Mouse (Mus musculus): ENCODE measurements around the gene Gnaq.

Gene Gnaq

GRCm38 (mm10) chr19:16375881-16376280 is 243.2 kb downstream of the Gnaq start:
- in situ Hi-C loops (cut with MboI; ENCODE audit: low pct_unique_long_range_greater_than_20kb in 1 of 2, low sequenced_read_pairs in 2 of 2, unreplicated experiment in 1 of 2) = no loop called here

- in situ Hi-C loops (cut with MboI; ENCODE audit: low pct_unique_long_range_greater_than_20kb in 1 of 2, low sequenced_read_pairs in 2 of 2, unreplicated experiment in 1 of 2) = no loop called here
Observed at GRCm38 (mm10) chr19:16378565-16378964, 245.9 kb downstream of the Gnaq start.

- in situ Hi-C loops (cut with MboI; ENCODE audit: low pct_unique_long_range_greater_than_20kb in 1 of 2, low sequenced_read_pairs in 2 of 2, unreplicated experiment in 1 of 2) = no loop called here
Observed at GRCm38 (mm10) chr19:16379687-16380086, 247.1 kb downstream of the Gnaq start.

- in situ Hi-C loops (cut with MboI; ENCODE audit: low pct_unique_long_range_greater_than_20kb in 1 of 2, low sequenced_read_pairs in 2 of 2, unreplicated experiment in 1 of 2) = no loop called here
Observed at GRCm38 (mm10) chr19:16382392-16382791, 249.8 kb downstream of the Gnaq start.

- in situ Hi-C loops (cut with MboI; ENCODE audit: low pct_unique_long_range_greater_than_20kb in 1 of 2, low sequenced_read_pairs in 2 of 2, unreplicated experiment in 1 of 2) = no loop called here
Observed at GRCm38 (mm10) chr19:16383127-16383526, 250.5 kb downstream of the Gnaq start.

GRCm38 (mm10) chr19:16384094-16384493 is 251.5 kb downstream of the Gnaq start:
- in situ Hi-C loops (cut with MboI; ENCODE audit: low pct_unique_long_range_greater_than_20kb in 1 of 2, low sequenced_read_pairs in 2 of 2, unreplicated experiment in 1 of 2) = no loop called here

- in situ Hi-C loops (cut with MboI; ENCODE audit: low pct_unique_long_range_greater_than_20kb in 1 of 2, low sequenced_read_pairs in 2 of 2, unreplicated experiment in 1 of 2) = no loop called here
Observed at GRCm38 (mm10) chr19:16384957-16385356, 252.3 kb downstream of the Gnaq start.

GRCm38 (mm10) chr19:16386514-16386913 is 253.9 kb downstream of the Gnaq start:
- in situ Hi-C loops (cut with MboI; ENCODE audit: low pct_unique_long_range_greater_than_20kb in 1 of 2, low sequenced_read_pairs in 2 of 2, unreplicated experiment in 1 of 2) = no loop called here

GRCm38 (mm10) chr19:16390192-16390795 is 257.7 kb downstream of the Gnaq start:
- in situ Hi-C loops (cut with MboI; ENCODE audit: low pct_unique_long_range_greater_than_20kb in 1 of 2, low sequenced_read_pairs in 2 of 2, unreplicated experiment in 1 of 2) = no loop called here

- in situ Hi-C loops (cut with MboI; ENCODE audit: low pct_unique_long_range_greater_than_20kb in 1 of 2, low sequenced_read_pairs in 2 of 2, unreplicated experiment in 1 of 2) = no loop called here
Observed at GRCm38 (mm10) chr19:16394381-16394780, 261.8 kb downstream of the Gnaq start.

- in situ Hi-C loops (cut with MboI; ENCODE audit: low pct_unique_long_range_greater_than_20kb in 1 of 2, low sequenced_read_pairs in 2 of 2, unreplicated experiment in 1 of 2) = no loop called here
Observed at GRCm38 (mm10) chr19:16403101-16403500, 270.5 kb downstream of the Gnaq start.

- in situ Hi-C loops (cut with MboI; ENCODE audit: low pct_unique_long_range_greater_than_20kb in 1 of 2, low sequenced_read_pairs in 2 of 2, unreplicated experiment in 1 of 2) = no loop called here
Observed at GRCm38 (mm10) chr19:16407727-16408126, 275.1 kb downstream of the Gnaq start.

- in situ Hi-C loops (cut with MboI; ENCODE audit: low pct_unique_long_range_greater_than_20kb in 1 of 2, low sequenced_read_pairs in 2 of 2, unreplicated experiment in 1 of 2) = no loop called here
Observed at GRCm38 (mm10) chr19:16411302-16411701, 278.7 kb downstream of the Gnaq start.

GRCm38 (mm10) chr19:16418086-16418663 is 285.5 kb downstream of the Gnaq start:
- in situ Hi-C loops (cut with MboI; ENCODE audit: low pct_unique_long_range_greater_than_20kb in 1 of 2, low sequenced_read_pairs in 2 of 2, unreplicated experiment in 1 of 2) = no loop called here

GRCm38 (mm10) chr19:16425596-16425995 is 293.0 kb downstream of the Gnaq start:
- in situ Hi-C loops (cut with MboI; ENCODE audit: low pct_unique_long_range_greater_than_20kb in 1 of 2, low sequenced_read_pairs in 2 of 2, unreplicated experiment in 1 of 2) = no loop called here

- in situ Hi-C loops (cut with MboI; ENCODE audit: low pct_unique_long_range_greater_than_20kb in 1 of 2, low sequenced_read_pairs in 2 of 2, unreplicated experiment in 1 of 2) = loop anchor here in 1 of 2 experiments (10.0 kb wide), 1 partner anchor 123 kb away; no protein-coding TSS in a partner anchor
Observed at GRCm38 (mm10) chr19:16431368-16431767, 298.7 kb downstream of the Gnaq start.

- in situ Hi-C loops (cut with MboI; ENCODE audit: low pct_unique_long_range_greater_than_20kb in 1 of 2, low sequenced_read_pairs in 2 of 2, unreplicated experiment in 1 of 2) = loop anchor here in 1 of 2 experiments (10.0 kb wide), 1 partner anchor 120 kb away; no protein-coding TSS in a partner anchor
Observed at GRCm38 (mm10) chr19:16434879-16435278, 302.2 kb downstream of the Gnaq start.

- in situ Hi-C loops (cut with MboI; ENCODE audit: low pct_unique_long_range_greater_than_20kb in 1 of 2, low sequenced_read_pairs in 2 of 2, unreplicated experiment in 1 of 2) = loop anchor here in 1 of 2 experiments (10.0 kb wide), 1 partner anchor 119 kb away; no protein-coding TSS in a partner anchor
Observed at GRCm38 (mm10) chr19:16435531-16436231, 303.1 kb downstream of the Gnaq start, which contains the start of gene Gna14. TSS of gene Gna14 (plus strand) at chr19:16435762.

GRCm38 (mm10) chr19:16436335-16437169 is 303.9 kb downstream of the Gnaq start:
- in situ Hi-C loops (cut with MboI; ENCODE audit: low pct_unique_long_range_greater_than_20kb in 1 of 2, low sequenced_read_pairs in 2 of 2, unreplicated experiment in 1 of 2) = loop anchor here in 1 of 2 experiments (10.0 kb wide), 1 partner anchor 118 kb away; no protein-coding TSS in a partner anchor

Data from mouse embryonic stem cell (cell line).